Mouse (Mus musculus) thymus, adult 2 months (tissue): ENCODE results near the gene Scfd2. TPM values are rescaled to one million over a fixed set of nuclear protein-coding genes. Genes with fewer than 3 reads are reported as not detected.

ENCODE experiments used
- DNase-seq: peaks from one replicate; pipeline ENCODE4 v3.0.0; 2021
- H3K27ac ChIP-seq: fragments of 200-500 bp; 2 replicates; pipeline ENCODE4 v1.5.1; 2012; ENCODE audit warnings: low read length, control low read depth; ENCODE audit not compliant: control insufficient read depth, insufficient read depth
- H3K27me3 ChIP-seq: fragments of 200-500 bp; 2 replicates; pipeline ENCODE4 v1.6.1; 2012; ENCODE audit warnings: mild to moderate bottlenecking, low read length, moderate library complexity, mixed read lengths; ENCODE audit not compliant: control insufficient read depth, insufficient read depth
- H3K36me3 ChIP-seq: fragments of 200-500 bp; 2 replicates; pipeline ENCODE4 v1.6.1; 2012; ENCODE audit warnings: mild to moderate bottlenecking, low read length, moderate library complexity; ENCODE audit not compliant: control insufficient read depth, insufficient read depth
- H3K4me1 ChIP-seq: fragments of 200-500 bp; replicated peaks from 2 replicates; pipeline ENCODE4 v1.6.1; 2012; ENCODE audit warnings: low read length; ENCODE audit not compliant: control insufficient read depth, insufficient read depth
- H3K4me3 ChIP-seq: fragments of 200-500 bp; 2 replicates; pipeline ENCODE4 v1.5.1; 2012; ENCODE audit warnings: mild to moderate bottlenecking, low read length, control low read depth, moderate library complexity; ENCODE audit not compliant: control insufficient read depth, insufficient read depth
- CTCF ChIP-seq: fragments of 200-500 bp; IDR thresholded peaks from 2 replicates; pipeline ENCODE4 v1.5.1; 2012; ENCODE audit warnings: mild to moderate bottlenecking, control low read depth, low read length, moderate library complexity, borderline replicate concordance; ENCODE audit not compliant: control insufficient read depth, poor library complexity, insufficient read depth; ENCODE audit errors: extremely low read depth
- POLR2A ChIP-seq: fragments of 200-500 bp; IDR thresholded peaks from 2 replicates; pipeline ENCODE4 v1.6.1; 2012; ENCODE audit warnings: mild to moderate bottlenecking, low read length, control low read depth, moderate library complexity; ENCODE audit not compliant: control insufficient read depth, poor library complexity, insufficient read depth; ENCODE audit errors: extremely low read depth
- WGBS: fragments of 180-500 bp; shearing (Covaris S2); methylation state at CpG from one replicate; pipeline ENCODE4 v1.1.7; 2018; 5-methylcytosine and 5-hydroxymethylcytosine counted together
- polyA plus RNA-seq: library from polyadenylated mRNA; depleted of rRNA; stranded (reverse); fragments of >200 nt; gene quantifications from 2 replicates; pipeline ENCODE4 v1.2.3, GENCODE M21; 2012

Scfd2 gene
- polyA plus RNA-seq, 1 experiment: 14.5 TPM

- H3K4me3 ChIP-seq: no peak overlapping the region
- peaks cover 3% of the 10 kb centered on the region for H3K4me1 ChIP-seq
- H3K36me3 ChIP-seq: no peaks in the 10 kb centered on the region
- DNase-seq: no peak
- WGBS: 98% methylated on average over 4 of the region's 4 CpGs
- no peaks in the 10 kb centered on the region for H3K27me3 ChIP-seq
- TF ChIP-seq CTCF: no peak
- TF ChIP-seq POLR2A: no peak
- H3K27ac ChIP-seq: no peak overlapping the region
Observed at GRCm38 (mm10) chr5:74209640-74210039, 321.9 kb downstream of the Scfd2 start.

- Histone ChIP-seq H3K27ac (no peak overlapping the region), H3K36me3 (no peaks in the 10 kb centered on the region), H3K27me3 (no peaks in the 10 kb centered on the region), H3K4me3 (no peak overlapping the region), H3K4me1 (peaks cover 3% of the 10 kb centered on the region)
- WGBS: 93% methylated on average over 7 of the region's 7 CpGs
- TF ChIP-seq POLR2A (no peak), CTCF (no peak)
- no peak for DNase-seq
Observed at GRCm38 (mm10) chr5:74208438-74208837, 323.1 kb downstream of the Scfd2 start.

- over 99% methylated on average over 3 of the region's 3 CpGs for WGBS
Observed at GRCm38 (mm10) chr5:74207209-74207608, 324.4 kb downstream of the Scfd2 start.

GRCm38 (mm10) chr5:74206649-74207048 lies 324.9 kb downstream of the Scfd2 start:
- no peaks in the 10 kb centered on the region for H3K36me3 ChIP-seq
- no peak for DNase-seq
- 95% methylated on average over 7 of the region's 7 CpGs for WGBS
- no peak for TF ChIP-seq CTCF
- no peak overlapping the region for H3K4me3 ChIP-seq
- H3K4me1 ChIP-seq: peaks cover 4% of the 10 kb centered on the region
- no peaks in the 10 kb centered on the region for H3K27me3 ChIP-seq
- no peak overlapping the region for H3K27ac ChIP-seq

More at GRCm38 (mm10) chr5:74207209-74207608, 324.4 kb downstream of the Scfd2 start:
- no peak overlapping the region for H3K27ac ChIP-seq
- no peak for TF ChIP-seq POLR2A
- no peak for TF ChIP-seq CTCF
- DNase-seq: no peak
- no peak overlapping the region for H3K4me3 ChIP-seq
- H3K4me1 ChIP-seq: peaks cover 3% of the 10 kb centered on the region
- no peaks in the 10 kb centered on the region for H3K36me3 ChIP-seq
- H3K27me3 ChIP-seq: no peaks in the 10 kb centered on the region

- H3K27me3 ChIP-seq: no peaks in the 10 kb centered on the region
- H3K27ac ChIP-seq: no peak overlapping the region
- peaks cover 9% of the 10 kb centered on the region for H3K4me1 ChIP-seq
- 97% methylated on average over 7 of the region's 7 CpGs for WGBS
- no peak overlapping the region for H3K4me3 ChIP-seq
- DNase-seq: no peak
- TF ChIP-seq CTCF (no peak), POLR2A (no peak)
- H3K36me3 ChIP-seq: no peaks in the 10 kb centered on the region
Observed at GRCm38 (mm10) chr5:74206038-74206437, 325.5 kb downstream of the Scfd2 start.

GRCm38 (mm10) chr5:74205509-74205908 lies 326.1 kb downstream of the Scfd2 start:
- no peak overlapping the region for H3K4me3 ChIP-seq
- no peak for DNase-seq
- TF ChIP-seq POLR2A: no peak
- no peak for TF ChIP-seq CTCF
- peaks cover 13% of the 10 kb centered on the region for H3K4me1 ChIP-seq
- no peaks in the 10 kb centered on the region for H3K36me3 ChIP-seq
- H3K27ac ChIP-seq: no peak overlapping the region
- 27% methylated on average over 8 of the region's 8 CpGs for WGBS
- H3K27me3 ChIP-seq: no peaks in the 10 kb centered on the region

- no peak for DNase-seq
- TF ChIP-seq CTCF (no peak), POLR2A (no peak)
- Histone ChIP-seq H3K27ac (no peak overlapping the region), H3K27me3 (no peaks in the 10 kb centered on the region), H3K4me1 (peaks cover 23% of the 10 kb centered on the region), H3K36me3 (no peaks in the 10 kb centered on the region), H3K4me3 (no peak overlapping the region)
- 92% methylated on average over 5 of the region's 5 CpGs for whole genome bisulfite sequencing
Observed at GRCm38 (mm10) chr5:74204465-74204864, 327.1 kb downstream of the Scfd2 start.
